Mouse (Mus musculus): ENCODE measurements at regions not wholly inside any gene's neighbourhood (a gene's known extent, or its start where the extent isn't known, plus 50 kb on each side); places are given as distances from the start of the nearest gene placed in this dataset.

DNA sequence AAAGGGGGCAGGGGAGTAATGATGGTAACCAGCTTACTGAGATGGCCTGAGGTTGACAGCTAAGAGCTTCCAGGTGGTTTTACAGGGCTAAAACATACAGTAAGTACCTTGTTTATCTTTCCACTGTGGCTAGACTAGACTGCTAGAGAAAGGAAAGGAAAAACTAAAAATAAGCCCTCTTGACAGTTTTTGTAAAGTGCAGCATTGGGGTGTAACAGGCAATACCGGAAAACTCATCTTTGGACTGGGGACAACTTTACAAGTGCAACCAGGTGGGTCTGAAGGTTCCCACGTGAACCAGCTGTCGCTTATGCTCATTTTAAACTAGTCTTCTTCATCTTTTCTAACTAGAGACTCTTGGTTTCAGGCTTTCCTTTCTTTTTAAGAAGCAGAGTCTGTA, 72.6 kb downstream of the Dad1 start:
- TF ChIP-seq CTCF (IDR thresholded peaks at IDR 0.05) (no peak), EP300 (IDR thresholded peaks at IDR 0.05) (no peak)

Data from lung, postnatal 0 days (tissue).